Mouse (Mus musculus) neural tube, embryonic 10.5 days (tissue): ENCODE data around the gene Rnf146.
"Not testable (repeated sequence)": the region's sequence is repeated elsewhere in the genome, so short reads cannot be mapped to it uniquely, and the experiment has no call there.

Source experiments
- DNase-seq: peaks from one replicate; pipeline ENCODE4 v3.0.0-alpha.2; 2017; ENCODE audit warnings: low spot score; ENCODE audit errors: extremely low spot score

The Rnf146 gene

DNA sequence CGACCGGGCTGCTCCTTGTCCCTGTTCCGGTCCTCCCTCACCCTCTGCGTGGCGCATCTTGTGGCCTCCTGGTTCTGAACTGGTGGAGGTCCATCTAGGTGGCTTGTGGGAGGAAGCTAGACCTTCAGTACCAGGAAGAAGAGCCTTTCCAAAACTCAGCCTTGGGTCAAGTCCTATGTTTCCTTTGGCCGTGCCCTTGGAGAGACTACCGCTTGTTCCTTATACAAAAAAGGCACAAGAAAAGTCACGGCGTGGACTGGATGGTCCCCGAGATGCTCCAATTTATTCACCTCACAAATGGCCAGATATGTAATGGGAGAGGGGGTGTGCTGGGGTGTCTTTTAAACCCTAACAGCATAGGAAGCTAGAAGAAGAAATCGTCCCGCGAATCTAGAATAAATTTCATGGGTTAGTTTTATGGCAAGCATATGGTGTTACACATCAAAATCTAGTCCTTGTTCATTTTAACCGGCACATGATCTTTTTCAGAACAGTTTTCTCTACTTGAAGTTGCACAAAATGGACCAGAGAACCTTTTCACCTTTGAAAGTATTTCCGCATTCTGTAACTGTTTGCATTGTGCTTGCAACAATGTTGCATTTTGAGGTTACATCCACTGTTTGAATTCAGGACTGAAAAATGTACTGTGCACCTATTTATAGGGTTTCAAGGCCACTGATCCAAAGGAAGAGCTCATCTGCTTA lies at the start of gene Rnf146:
Gene Rnf146 (minus strand): TSS at position 246 of the 704 bp plus-strand sequence.
- no peak for DNase-seq

DNA sequence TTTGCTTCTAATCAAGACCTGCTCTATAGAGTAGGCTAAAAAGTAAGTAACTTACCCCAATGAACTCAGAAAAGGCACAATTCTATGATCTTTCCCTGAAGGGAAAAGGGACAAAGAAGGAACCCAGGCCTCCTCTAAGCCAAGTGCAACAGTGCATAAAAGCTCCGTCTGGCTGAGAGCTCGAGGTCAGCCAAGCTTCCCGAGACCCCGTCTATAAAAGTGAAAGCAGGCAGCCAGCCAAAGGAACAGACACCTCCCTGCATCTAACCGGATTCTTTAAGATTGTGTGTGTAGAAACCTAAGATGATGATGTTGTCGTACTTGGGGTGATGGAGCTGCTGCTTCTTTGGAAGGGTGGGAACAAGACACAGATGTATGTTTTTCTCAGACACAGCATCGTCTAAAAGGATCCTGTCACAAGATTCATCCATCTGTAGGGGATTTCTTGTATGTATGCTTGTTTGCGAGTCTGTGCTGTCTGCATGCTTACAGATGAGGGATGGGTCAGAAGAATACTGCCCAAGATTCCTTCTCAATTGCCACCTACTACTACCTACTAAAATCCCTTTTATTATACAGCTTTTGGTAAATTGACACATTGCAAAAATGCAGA lies 40.5 kb upstream of the Rnf146 start:
- no peak for DNase-seq

DNA sequence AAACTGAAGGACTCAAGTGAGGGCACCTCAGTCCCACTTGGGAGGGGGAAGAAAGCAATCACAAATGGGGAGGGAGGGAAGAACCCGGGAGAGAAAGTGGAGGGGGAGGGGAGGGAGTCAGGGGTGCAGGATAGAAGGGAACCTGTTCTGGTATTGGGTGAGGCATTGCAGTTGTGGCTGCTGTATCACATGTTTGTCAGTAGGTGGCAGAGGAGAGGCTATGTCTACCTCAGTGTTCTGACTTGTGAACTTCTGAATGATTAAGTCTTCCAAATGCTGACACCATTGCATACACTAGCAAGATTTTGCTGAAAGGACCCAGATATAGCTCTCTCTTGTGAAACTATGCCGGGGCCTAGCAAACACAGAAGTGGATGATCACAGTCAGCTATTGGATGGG lies 32.6 kb upstream of the Rnf146 start:
- not testable (repeated sequence) for DNase-seq

DNA sequence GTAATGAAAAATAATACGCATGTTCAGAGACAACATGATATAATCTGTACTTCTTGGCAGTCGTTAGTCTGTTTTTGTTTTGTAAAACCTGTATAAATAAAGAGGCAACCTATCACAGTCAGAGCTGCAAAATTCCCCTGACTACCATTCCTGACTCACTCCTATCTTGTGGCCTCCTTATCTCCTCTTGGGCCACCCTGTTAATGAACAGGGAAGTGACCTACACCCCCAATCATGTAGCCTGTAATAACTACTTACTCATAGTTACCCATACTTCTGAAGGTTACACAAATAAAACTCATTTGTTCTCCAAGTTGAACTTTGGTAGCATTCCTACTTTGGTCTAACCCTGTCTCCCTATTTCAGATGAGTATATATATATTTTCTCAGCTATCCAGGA lies 19.3 kb upstream of the Rnf146 start:
- DNase-seq = no peak

- no peak for DNase-seq
Measured at GRCm38 (mm10) chr10:29374065-29374464, 11.8 kb upstream of the Rnf146 start.

- peak; percentile 88 for DNase-seq
Measured at GRCm38 (mm10) chr10:29361464-29362196, 612 bp downstream of the Rnf146 start.

GRCm38 (mm10) chr10:29361095-29361463 lies 1.2 kb downstream of the Rnf146 start:
- DNase-seq = no peak

DNA sequence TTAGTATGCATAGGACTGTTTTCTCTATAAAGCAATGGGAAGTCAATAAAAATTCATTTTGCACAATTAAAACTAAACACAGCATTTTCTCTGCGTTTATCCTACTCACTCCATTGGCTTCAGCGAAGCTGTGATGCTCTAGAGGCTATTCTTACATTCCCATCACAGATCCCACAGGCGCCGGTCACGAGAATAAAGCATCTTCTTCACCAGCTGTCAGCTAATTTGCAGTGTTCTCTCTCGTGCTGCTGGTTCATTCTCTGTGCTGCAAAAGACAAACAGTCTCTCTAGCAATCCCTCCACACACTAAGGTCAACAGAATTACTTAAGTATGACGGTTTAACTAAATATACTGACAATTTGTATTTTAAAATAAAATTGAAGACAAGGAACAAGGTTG lies 8.1 kb downstream of the Rnf146 start:
- no peak for DNase-seq

DNA sequence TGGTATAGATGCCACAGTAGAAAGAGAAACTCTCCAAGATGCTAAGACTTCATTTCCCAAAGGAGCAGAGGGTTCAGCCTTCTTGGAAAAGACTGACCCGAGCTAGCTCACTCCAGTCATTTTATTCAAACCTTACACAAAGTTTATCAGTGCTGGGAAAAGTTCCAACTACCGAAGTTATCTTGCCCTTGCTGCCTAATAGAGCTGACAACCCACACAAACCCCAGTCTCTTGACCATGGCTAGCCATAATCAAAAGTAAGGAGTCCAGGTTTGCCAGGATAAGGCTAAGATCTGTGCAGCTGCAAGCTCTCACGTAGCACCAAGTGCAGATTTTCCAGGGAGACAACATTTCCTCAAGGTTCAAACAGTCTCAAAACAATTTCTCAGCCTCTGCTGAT lies 9.7 kb downstream of the Rnf146 start:
- DNase-seq = no peak

DNA sequence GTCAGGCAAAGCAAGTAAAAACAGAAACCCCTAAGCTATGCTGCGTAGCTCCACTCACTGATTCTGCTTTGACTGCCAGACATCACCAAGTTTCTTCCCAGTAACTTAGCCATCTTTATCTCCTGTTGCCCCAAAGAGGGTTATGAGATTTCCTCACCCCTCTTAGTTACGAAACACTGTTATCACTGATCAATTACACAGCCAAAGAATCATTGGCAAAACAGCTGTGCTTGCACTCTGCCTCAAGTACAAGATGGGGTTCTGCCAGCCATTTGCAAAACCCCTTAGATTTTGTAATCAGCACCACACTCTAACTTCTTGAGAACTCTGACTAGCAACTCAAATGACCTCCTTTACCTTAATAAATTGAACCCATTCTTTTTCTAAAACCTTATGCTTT lies 10.8 kb downstream of the Rnf146 start:
- no peak for DNase-seq

- no peak for DNase-seq
Measured at GRCm38 (mm10) chr10:29346638-29347037, 15.6 kb downstream of the Rnf146 start.

GRCm38 (mm10) chr10:29344232-29344631 lies 18.0 kb downstream of the Rnf146 start:
- no peak for DNase-seq

- DNase-seq = peak; percentile 70
Measured at GRCm38 (mm10) chr10:29338355-29339056, 23.7 kb downstream of the Rnf146 start.

GRCm38 (mm10) chr10:29333836-29334235 lies 28.4 kb downstream of the Rnf146 start:
- DNase-seq = no peak

- no peak for DNase-seq
Measured at GRCm38 (mm10) chr10:29324817-29325216, 37.4 kb downstream of the Rnf146 start.

GRCm38 (mm10) chr10:29313905-29314304 lies 48.3 kb downstream of the Rnf146 start:
- no peak for DNase-seq

GRCm38 (mm10) chr10:29313064-29313638 lies 49.1 kb downstream of the Rnf146 start, which contains the start of gene Echdc1:
Echdc1 (plus strand) TSS chr10:29313166.
- DNase-seq = peak; percentile 91

- no peak for DNase-seq
Measured at GRCm38 (mm10) chr10:29311480-29312219, 50.6 kb downstream of the Rnf146 start.

GRCm38 (mm10) chr10:29302230-29302629 lies 60.0 kb downstream of the Rnf146 start:
- no peak for DNase-seq
